Mouse (Mus musculus) lung, adult 2 months (tissue): ENCODE data around the gene Metap1d. TPM values are rescaled to one million over a fixed set of nuclear protein-coding genes. Genes with fewer than 3 reads are reported as not detected.

Experiments used
- DNase-seq: peaks from one replicate; pipeline ENCODE4 v3.0.0; 2022
- H3K4me1 ChIP-seq: fragments of 200-500 bp; 2 replicates; pipeline ENCODE4 v1.6.1; 2011; ENCODE audit warnings: low read length; ENCODE audit not compliant: control insufficient read depth, insufficient read depth
- H3K4me3 ChIP-seq: fragments of 200-500 bp; replicated peaks from 2 replicates; pipeline ENCODE3; 2011; ENCODE audit warnings: low read depth, mild to moderate bottlenecking, control low read depth, low read length; ENCODE audit errors: extremely low read depth
- CTCF ChIP-seq: fragments of 200-500 bp; IDR thresholded peaks from 2 replicates; pipeline ENCODE4 v1.5.1; 2011; ENCODE audit warnings: mild to moderate bottlenecking, low read length, control low read depth; ENCODE audit not compliant: insufficient read depth
- POLR2A ChIP-seq: fragments of 200-500 bp; IDR thresholded peaks from 2 replicates; pipeline ENCODE4 v1.6.1; 2011; ENCODE audit warnings: low read depth, mild to moderate bottlenecking, control low read depth, low read length, borderline replicate concordance; ENCODE audit errors: extremely low read depth
- WGBS: fragments of 180-500 bp; shearing (Covaris S2); methylation state at CpG from one replicate; pipeline ENCODE4 v1.1.7; 2018; 5-methylcytosine and 5-hydroxymethylcytosine counted together
- polyA plus RNA-seq: library from polyadenylated mRNA; depleted of rRNA; stranded (reverse); fragments of >200 nt; gene quantifications from 2 replicates; pipeline ENCODE4 v1.2.3, GENCODE M21; 2012

Gene Metap1d
- polyA plus RNA-seq, 1 experiment = 15.8 TPM

- DNase-seq = peak; percentile 39
Observed at GRCm38 (mm10) chr2:71529511-71530351, 76.7 kb downstream of the Metap1d start.

GRCm38 (mm10) chr2:71530391-71531123 is 77.5 kb downstream of the Metap1d start:
- no peak overlapping the region for H3K4me3 ChIP-seq
- H3K4me1 ChIP-seq = peaks cover 10% of the 10 kb centered on the region
- DNase-seq = no peak
- TF ChIP-seq POLR2A = no peak
- no peak for TF ChIP-seq CTCF
- 4% methylated on average over 34 of the region's 34 CpGs for WGBS

More at GRCm38 (mm10) chr2:71529511-71530351, 76.7 kb downstream of the Metap1d start:
- 2% methylated on average over 60 of the region's 60 CpGs for WGBS
- Histone ChIP-seq H3K4me1 (peaks cover 10% of the 10 kb centered on the region), H3K4me3 (peak overlapping the region; percentile 13)
- TF ChIP-seq CTCF (no peak), POLR2A (no peak)

GRCm38 (mm10) chr2:71531124-71531590 is 78.1 kb downstream of the Metap1d start:
- Histone ChIP-seq H3K4me3 (no peak overlapping the region), H3K4me1 (peaks cover 10% of the 10 kb centered on the region)
- TF ChIP-seq POLR2A (no peak), CTCF (no peak)
- no peak for DNase-seq
- WGBS = 7% methylated on average over 12 of the region's 12 CpGs

GRCm38 (mm10) chr2:71531990-71532970 is 79.2 kb downstream of the Metap1d start:
- Histone ChIP-seq H3K4me1 (peaks cover 10% of the 10 kb centered on the region), H3K4me3 (no peak overlapping the region)
- 3% methylated on average over 43 of the region's 43 CpGs for WGBS
- DNase-seq = no peak
- no peak for TF ChIP-seq POLR2A
- no peak for TF ChIP-seq CTCF

GRCm38 (mm10) chr2:71533094-71533493 is 80.0 kb downstream of the Metap1d start:
- 13% methylated on average over 5 of the region's 5 CpGs for WGBS
- H3K4me1 ChIP-seq = peaks cover 10% of the 10 kb centered on the region
- TF ChIP-seq CTCF (no peak), POLR2A (no peak)

GRCm38 (mm10) chr2:71534242-71535052 is 81.4 kb downstream of the Metap1d start:
- DNase-seq = no peak
- Histone ChIP-seq H3K4me1 (peaks cover 10% of the 10 kb centered on the region), H3K4me3 (no peak overlapping the region)
- WGBS = 3% methylated on average over 20 of the region's 20 CpGs
- no peak for TF ChIP-seq POLR2A
- no peak for TF ChIP-seq CTCF

More at GRCm38 (mm10) chr2:71533094-71533493, 80.0 kb downstream of the Metap1d start:
- DNase-seq = no peak
- H3K4me3 ChIP-seq = no peak overlapping the region

- peaks cover 12% of the 10 kb centered on the region for H3K4me1 ChIP-seq
- WGBS = 2% methylated on average over 40 of the region's 48 CpGs
- TF ChIP-seq CTCF = no peak
- TF ChIP-seq POLR2A = no peak
- no peak for DNase-seq
- no peak overlapping the region for H3K4me3 ChIP-seq
Observed at GRCm38 (mm10) chr2:71540611-71541417, 87.7 kb downstream of the Metap1d start.
